Mouse (Mus musculus) erythroblast, embryonic 14.5 days (primary cell): ENCODE results near the gene Arfip1. TPM values are rescaled to one million over a fixed set of nuclear protein-coding genes. Genes with fewer than 3 reads are reported as not detected.

Experiments used
- H3K27me3 ChIP-seq: 2 replicates; pipeline ENCODE4 v1.6.1; 2012; ENCODE audit warnings: inconsistent platforms; ENCODE audit not compliant: control insufficient read depth
- H3K36me3 ChIP-seq: 2 replicates; pipeline ENCODE4 v1.6.1; 2012; ENCODE audit warnings: mild to moderate bottlenecking, inconsistent platforms; ENCODE audit not compliant: control insufficient read depth
- H3K4me1 ChIP-seq: 2 replicates; pipeline ENCODE4 v1.6.1; 2012; ENCODE audit warnings: inconsistent platforms; ENCODE audit not compliant: control insufficient read depth
- H3K4me3 ChIP-seq: replicated peaks from 2 replicates; pipeline ENCODE3; 2012; ENCODE audit warnings: moderate library complexity, mild to moderate bottlenecking, inconsistent platforms
- H3K9me3 ChIP-seq: 2 replicates; pipeline ENCODE4 v1.6.1; 2012; ENCODE audit warnings: low read length, inconsistent platforms, mixed read lengths; ENCODE audit not compliant: control insufficient read depth
- GATA1 ChIP-seq: IDR thresholded peaks from 2 replicates; pipeline ENCODE4 v1.6.1; 2012; ENCODE audit warnings: low read length, inconsistent platforms, mixed read lengths
- TAL1 ChIP-seq: IDR thresholded peaks from 3 replicates; pipeline ENCODE4 v1.6.1; 2012; ENCODE audit warnings: low read length, inconsistent platforms, mixed read lengths
- polyA plus RNA-seq: library from polyadenylated mRNA; stranded (reverse); fragments of >175 nt; gene quantifications from 2 replicates; pipeline ENCODE4 v1.2.3, GENCODE M21; 2012

The Arfip1 gene
- polyA plus RNA-seq, 1 experiment = 0.10 TPM

DNA sequence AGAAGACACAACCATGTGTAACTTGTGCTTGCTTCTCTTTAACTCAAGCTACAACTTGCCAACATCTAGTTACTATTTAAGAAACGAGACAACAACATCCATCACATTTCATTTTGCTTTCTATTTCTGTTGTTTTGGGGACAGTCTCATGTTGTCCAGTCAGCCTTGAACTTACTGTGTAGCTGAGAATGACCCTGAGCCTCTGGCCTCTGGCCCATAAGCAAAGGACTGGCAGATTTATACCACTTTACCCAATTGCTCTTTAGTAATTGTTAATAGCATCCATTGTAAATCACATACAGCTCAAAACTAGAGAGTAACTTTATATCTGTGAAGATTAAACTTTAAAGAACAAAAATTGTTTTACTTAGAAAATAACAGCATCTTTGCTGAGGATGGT, 40.5 kb downstream of the Arfip1 start:
- no peak for TF ChIP-seq TAL1
- no peak for TF ChIP-seq GATA1
- H3K4me3 ChIP-seq = no peak overlapping the region
- H3K36me3 ChIP-seq = no peaks in the 10 kb centered on the region
- H3K4me1 ChIP-seq = peaks cover 2% of the 10 kb centered on the region
- no peaks in the 10 kb centered on the region for H3K27me3 ChIP-seq
- no peaks in the 10 kb centered on the region for H3K9me3 ChIP-seq

DNA sequence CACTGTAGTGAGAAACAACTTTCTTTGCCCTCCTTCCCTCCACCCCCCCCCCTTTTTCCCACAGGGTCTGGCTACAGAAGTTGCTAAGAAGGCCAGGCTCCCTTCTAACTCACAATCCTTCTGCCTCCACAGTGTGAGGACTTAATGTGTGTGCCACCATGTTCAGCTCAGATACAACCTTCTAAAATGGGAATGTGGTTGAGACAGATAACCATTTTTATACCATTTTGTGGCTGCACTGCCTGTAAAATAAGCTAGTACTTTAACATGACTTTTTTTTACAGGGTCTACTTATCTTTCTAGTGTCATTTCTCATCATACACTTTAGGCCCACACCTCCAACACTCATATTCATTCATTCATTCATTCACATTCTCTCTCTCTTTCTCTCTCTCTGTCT, 41.8 kb downstream of the Arfip1 start:
- Histone ChIP-seq H3K36me3 (no peaks in the 10 kb centered on the region), H3K27me3 (no peaks in the 10 kb centered on the region), H3K4me1 (peaks cover 2% of the 10 kb centered on the region), H3K9me3 (no peaks in the 10 kb centered on the region), H3K4me3 (no peak overlapping the region)
- TF ChIP-seq TAL1 = no peak
- no peak for TF ChIP-seq GATA1

DNA sequence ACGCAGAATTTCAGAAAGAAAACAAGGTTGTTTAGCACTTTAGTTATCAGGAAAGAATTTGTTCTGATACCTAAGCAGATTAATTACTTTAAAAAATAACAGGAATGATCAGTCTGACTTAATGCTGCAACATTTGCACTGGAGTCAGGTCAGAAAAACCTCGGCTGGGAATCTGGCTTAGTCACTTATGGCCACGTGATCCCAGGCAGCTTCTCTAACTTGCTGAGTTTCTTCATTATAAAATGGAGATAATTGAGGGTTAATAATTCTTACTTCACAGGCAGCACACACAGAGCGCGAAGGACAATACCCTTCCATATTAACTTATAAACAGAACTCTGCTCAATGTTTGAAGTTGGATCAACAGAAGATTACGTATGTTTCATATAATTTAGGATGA, 45.4 kb downstream of the Arfip1 start:
- H3K4me3 ChIP-seq = no peak overlapping the region
- H3K9me3 ChIP-seq = no peaks in the 10 kb centered on the region
- H3K27me3 ChIP-seq = no peaks in the 10 kb centered on the region
- TF ChIP-seq GATA1 (no peak), TAL1 (no peak)
- H3K4me1 ChIP-seq = peaks cover 2% of the 10 kb centered on the region
- no peaks in the 10 kb centered on the region; the same call in 1 of the 2 replicates for H3K36me3 ChIP-seq

DNA sequence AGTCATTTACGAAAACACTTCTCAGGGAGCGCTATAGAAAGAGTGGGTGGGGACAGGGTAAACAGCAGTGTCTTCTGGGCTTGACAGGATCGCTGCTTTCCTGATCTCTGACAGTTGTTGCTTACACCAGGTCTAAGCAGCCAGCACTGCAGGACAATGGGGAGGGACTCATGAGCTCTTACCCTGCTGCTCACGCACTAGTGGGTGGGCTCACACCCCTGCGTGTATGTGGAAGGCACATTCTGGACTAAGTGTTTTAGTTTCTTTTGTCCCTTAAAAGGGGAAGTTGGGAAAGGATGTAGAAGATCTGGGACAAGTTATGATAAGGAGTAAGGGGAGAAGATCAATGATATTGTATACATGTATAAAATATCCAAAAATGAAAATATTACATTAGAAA, 49.2 kb downstream of the Arfip1 start:
- TF ChIP-seq TAL1 (no peak), GATA1 (no peak)
- H3K4me3 ChIP-seq = no peak overlapping the region
- no peaks in the 10 kb centered on the region for H3K4me1 ChIP-seq
- H3K27me3 ChIP-seq = no peaks in the 10 kb centered on the region
- H3K36me3 ChIP-seq = no peaks in the 10 kb centered on the region; the same call in 1 of the 2 replicates
- H3K9me3 ChIP-seq = no peaks in the 10 kb centered on the region

DNA sequence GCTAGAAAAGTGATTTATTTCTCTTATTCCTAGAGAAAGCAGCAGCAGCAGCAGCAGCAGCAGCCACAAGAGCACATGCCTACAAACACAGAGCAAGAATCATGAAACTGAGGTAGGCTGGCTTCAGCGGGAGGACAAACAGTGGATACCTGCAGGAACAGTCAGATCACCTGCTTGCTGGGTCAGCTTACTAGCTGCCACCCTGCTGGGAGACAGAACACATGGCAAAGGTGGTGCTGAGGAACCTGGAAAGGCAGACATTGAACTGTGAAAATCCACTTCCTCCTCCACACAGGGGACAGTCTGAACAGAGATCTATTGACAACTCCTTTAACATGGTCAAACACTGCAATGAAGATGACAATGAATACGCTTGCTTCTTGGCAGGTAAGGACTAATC, 53.4 kb downstream of the Arfip1 start:
- Histone ChIP-seq H3K9me3 (no peaks in the 10 kb centered on the region), H3K4me3 (no peak overlapping the region), H3K4me1 (no peaks in the 10 kb centered on the region), H3K36me3 (no peaks in the 10 kb centered on the region; the same call in 1 of the 2 replicates), H3K27me3 (no peaks in the 10 kb centered on the region)
- TF ChIP-seq TAL1 (no peak), GATA1 (no peak)

DNA sequence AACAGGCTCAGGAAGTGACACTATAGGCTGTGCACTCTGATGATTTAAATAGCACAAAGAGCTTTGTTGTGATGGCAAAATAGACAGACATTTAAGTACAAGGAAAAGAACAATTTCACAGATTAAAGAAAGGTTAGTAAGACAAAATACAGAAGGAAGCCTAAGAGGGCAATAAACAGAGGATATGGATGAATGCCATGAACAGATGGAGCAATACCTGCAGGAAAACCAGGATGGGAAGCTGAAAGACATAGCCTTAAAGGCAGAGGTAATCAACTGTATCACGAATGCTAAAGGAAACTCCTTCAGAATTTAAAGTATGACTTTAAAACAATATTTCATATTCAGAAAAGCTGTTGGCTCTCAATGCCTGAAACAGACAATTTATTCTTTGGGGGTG, 57.5 kb downstream of the Arfip1 start:
- no peaks in the 10 kb centered on the region for H3K4me1 ChIP-seq

DNA sequence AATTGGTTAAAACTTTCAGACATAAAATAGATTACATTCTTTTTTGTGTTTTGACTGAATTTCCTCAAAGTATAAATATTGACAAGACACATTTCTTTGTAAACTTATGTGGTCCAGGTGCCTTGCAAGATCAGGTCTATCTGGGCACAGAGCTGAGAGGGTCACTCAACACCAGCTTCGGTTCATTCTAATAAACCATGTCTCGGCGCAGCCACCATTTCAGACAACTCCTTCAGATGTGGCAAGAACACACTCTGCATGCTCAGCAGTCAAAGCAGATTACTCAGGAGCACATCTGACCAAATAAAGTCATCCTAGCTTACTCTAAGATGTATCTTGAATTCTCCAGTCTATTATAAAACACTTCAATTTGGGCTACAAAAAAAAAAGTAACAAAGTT, 66.3 kb downstream of the Arfip1 start:
- Histone ChIP-seq H3K27me3 (no peaks in the 10 kb centered on the region), H3K4me3 (no peak overlapping the region), H3K4me1 (peaks cover 10% of the 10 kb centered on the region), H3K36me3 (peaks cover 2% of the 10 kb centered on the region; the same call in 1 of the 2 replicates), H3K9me3 (no peaks in the 10 kb centered on the region)
- TF ChIP-seq TAL1 (no peak), GATA1 (no peak)

More for the DNA sequence above, 57.5 kb downstream of the Arfip1 start:
- TF ChIP-seq GATA1 (no peak), TAL1 (no peak)
- Histone ChIP-seq H3K9me3 (no peaks in the 10 kb centered on the region), H3K27me3 (no peaks in the 10 kb centered on the region), H3K4me3 (no peak overlapping the region), H3K36me3 (no peaks in the 10 kb centered on the region; the same call in 1 of the 2 replicates)

DNA sequence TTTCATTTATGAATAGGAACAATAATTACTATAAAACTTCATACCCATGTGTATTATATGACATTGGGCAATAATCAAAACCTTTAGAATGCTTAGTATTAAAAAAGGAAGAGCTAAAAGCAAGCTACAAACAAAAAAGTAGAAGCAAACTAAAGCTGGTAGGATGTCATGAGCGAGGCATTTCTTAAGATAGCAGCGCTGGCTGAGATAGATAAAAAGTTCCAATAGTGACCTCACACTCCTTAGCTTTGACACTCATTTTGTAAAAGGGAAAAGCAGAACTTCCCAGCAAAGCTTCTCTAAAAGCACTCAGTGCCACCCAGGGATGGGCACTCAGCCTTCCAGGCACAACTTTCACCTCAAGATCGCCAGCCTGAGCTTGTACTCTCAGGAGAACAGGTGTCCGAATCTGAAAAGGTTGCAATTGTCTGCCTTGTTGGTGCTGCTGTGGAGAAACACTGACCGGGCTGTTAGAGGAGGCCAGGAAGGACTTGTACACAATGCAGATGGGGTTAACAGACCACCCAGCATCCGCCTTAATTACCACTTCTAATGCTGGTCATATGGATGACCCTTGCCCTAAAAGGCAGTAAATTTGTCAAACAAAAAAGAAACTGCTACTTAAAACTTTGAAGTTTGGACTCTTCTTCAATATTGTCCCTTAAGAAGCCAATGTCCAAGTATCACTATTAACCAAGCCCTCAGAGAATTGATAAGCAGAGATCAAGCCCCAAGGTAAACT, 69.5 kb downstream of the Arfip1 start:
- TF ChIP-seq GATA1 (no peak), TAL1 (no peak)
- no peaks in the 10 kb centered on the region for H3K9me3 ChIP-seq
- no peaks in the 10 kb centered on the region for H3K36me3 ChIP-seq
- no peak overlapping the region for H3K4me3 ChIP-seq
- H3K27me3 ChIP-seq = no peaks in the 10 kb centered on the region
- H3K4me1 ChIP-seq = peaks cover 10% of the 10 kb centered on the region

DNA sequence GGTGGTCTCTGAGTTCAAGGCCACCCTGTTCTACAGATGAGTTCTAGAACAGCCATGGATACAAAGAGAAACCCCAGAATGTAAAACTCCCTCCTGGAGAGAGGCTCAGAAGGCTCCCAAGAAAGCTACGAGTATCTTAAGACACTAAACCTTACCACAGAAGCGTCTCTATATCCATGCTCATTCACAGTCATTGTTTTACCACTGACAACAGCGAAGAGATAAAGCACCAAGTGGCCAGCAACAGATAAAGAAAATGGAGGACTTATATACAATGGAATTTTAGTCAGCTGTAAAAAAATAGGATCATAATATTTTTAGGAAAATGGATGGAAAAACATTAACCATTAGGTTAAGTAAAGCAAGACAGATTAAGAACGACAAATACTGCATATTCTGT, 77.2 kb downstream of the Arfip1 start:
- no peak overlapping the region for H3K4me3 ChIP-seq
- no peak for TF ChIP-seq TAL1
- TF ChIP-seq GATA1 = no peak

DNA sequence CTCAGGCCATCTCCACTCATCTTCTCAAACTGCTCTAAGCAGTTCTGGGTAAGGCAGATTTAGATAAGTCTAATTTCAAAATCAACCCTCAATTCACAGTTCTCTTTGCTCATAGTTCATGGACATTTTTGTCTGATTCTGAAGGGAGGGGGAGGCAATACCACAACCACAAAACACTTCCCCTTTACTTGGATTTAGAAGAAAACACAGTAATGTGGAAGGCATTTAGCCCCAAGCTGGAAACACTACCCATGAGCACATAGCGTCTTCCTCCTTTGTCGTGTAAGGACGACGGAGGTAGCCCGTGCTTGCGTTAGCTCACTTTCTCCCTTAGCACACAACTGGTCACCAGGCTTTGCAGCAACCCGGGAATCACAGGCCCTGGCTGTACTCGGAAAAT, 78.1 kb downstream of the Arfip1 start:
- Histone ChIP-seq H3K27me3 (no peaks in the 10 kb centered on the region), H3K4me1 (peaks cover 12% of the 10 kb centered on the region), H3K4me3 (no peak overlapping the region), H3K9me3 (no peaks in the 10 kb centered on the region), H3K36me3 (no peaks in the 10 kb centered on the region)
- TF ChIP-seq TAL1 = no peak
- TF ChIP-seq GATA1 = no peak

More for the DNA sequence above, 77.2 kb downstream of the Arfip1 start:
- Histone ChIP-seq H3K4me1 (peaks cover 12% of the 10 kb centered on the region), H3K36me3 (no peaks in the 10 kb centered on the region), H3K9me3 (no peaks in the 10 kb centered on the region), H3K27me3 (no peaks in the 10 kb centered on the region)
